8 mouse cellular contexts compared by ENCODE assay signal in genomic region chr13:55212011-55212360, GRCm38 (mm10). TPM values are rescaled to one million over a fixed set of nuclear protein-coding genes. Genes with fewer than 3 reads are reported as not detected.
DNase-seq lines count a peak whose midpoint lies in the region; ATAC-seq and TF ChIP-seq lines count a peak whose summit lies in the region.

No protein-coding gene starts in this region.

- peak overlapping the region; percentile 95 for H3K27ac ChIP-seq in forebrain, embryonic 15.5 days (replicated peaks)
- peak overlapping the region; percentile 98 for H3K27ac ChIP-seq in intestine, embryonic 15.5 days
- peak overlapping the region; percentile 99 for H3K27ac ChIP-seq in lung, embryonic 14.5 days (ENCODE audit: low read depth)
- H3K27ac ChIP-seq in olfactory bulb, adult 2 months (ENCODE audit: insufficient read depth, low read depth, low read length), result peak overlapping the region; percentile 94

- H3K36me3 ChIP-seq in erythroblast, embryonic 14.5 days (ENCODE audit: control insufficient read depth), result peaks cover 39% of the 10 kb centered on the region
- H3K36me3 ChIP-seq in G1E (replicated peaks), result peaks cover 31% of the 10 kb centered on the region
- H3K36me3 ChIP-seq in forebrain, embryonic 15.5 days, result peaks cover 8% of the 10 kb centered on the region; the same call in 1 of the 2 replicates
- H3K36me3 ChIP-seq in intestine, embryonic 15.5 days, result 0 out of 2 replicates have a peak, but pooled peaks cover 7% of the 10 kb centered on the region
- peaks cover 38% of the 10 kb centered on the region for H3K36me3 ChIP-seq in lung, embryonic 14.5 days (ENCODE audit: insufficient read depth)

- peaks cover 69% of the 10 kb centered on the region for H3K4me1 ChIP-seq in erythroblast, embryonic 14.5 days (ENCODE audit: control insufficient read depth)
- H3K4me1 ChIP-seq in G1E (ENCODE audit: insufficient read depth, low read depth, low read length), result peaks cover 43% of the 10 kb centered on the region
- peaks cover 53% of the 10 kb centered on the region for H3K4me1 ChIP-seq in forebrain, embryonic 15.5 days
- peaks cover 36% of the 10 kb centered on the region for H3K4me1 ChIP-seq in intestine, embryonic 15.5 days (replicated peaks)
- peaks cover 26% of the 10 kb centered on the region for H3K4me1 ChIP-seq in lung, embryonic 14.5 days (ENCODE audit: insufficient read depth)
- H3K4me1 ChIP-seq in olfactory bulb, adult 2 months (ENCODE audit: control insufficient read depth, insufficient read depth, low read length), result peaks cover 19% of the 10 kb centered on the region

- peak overlapping the region; percentile 93 for H3K4me3 ChIP-seq in erythroblast, embryonic 14.5 days (replicated peaks)
- peak overlapping the region; percentile 88 for H3K4me3 ChIP-seq in G1E (ENCODE audit: low read depth, low read length)
- peak overlapping the region; percentile 55 for H3K4me3 ChIP-seq in forebrain, embryonic 15.5 days
- H3K4me3 ChIP-seq in intestine, embryonic 15.5 days (replicated peaks), result peak overlapping the region; percentile 78
- H3K4me3 ChIP-seq in lung, embryonic 14.5 days (ENCODE audit: low read depth, low read length), result peak overlapping the region; percentile 81
- peak overlapping the region; percentile 66 for H3K4me3 ChIP-seq in olfactory bulb, adult 2 months (ENCODE audit: insufficient read depth, low read depth, low read length)

- no peaks in the 10 kb centered on the region for H3K27me3 ChIP-seq in erythroblast, embryonic 14.5 days (ENCODE audit: control insufficient read depth)
- peaks cover 9% of the 10 kb centered on the region; the same call in 1 of the 2 replicates for H3K27me3 ChIP-seq in G1E (ENCODE audit: insufficient read depth, low read length)
- no peaks in the 10 kb centered on the region for H3K27me3 ChIP-seq in forebrain, embryonic 15.5 days
- H3K27me3 ChIP-seq in intestine, embryonic 15.5 days (replicated peaks), result no peaks in the 10 kb centered on the region
- H3K27me3 ChIP-seq in lung, embryonic 14.5 days (ENCODE audit: insufficient read depth, low read length), result no peaks in the 10 kb centered on the region

- H3K9ac ChIP-seq in forebrain, embryonic 15.5 days (replicated peaks), result peak overlapping the region; percentile 71
- H3K9ac ChIP-seq in intestine, embryonic 15.5 days, result peak overlapping the region; percentile 92
- peak overlapping the region; percentile 93 for H3K9ac ChIP-seq in lung, embryonic 14.5 days

- H3K4me2 ChIP-seq in forebrain, embryonic 15.5 days (replicated peaks), result peak overlapping the region; percentile 88
- H3K4me2 ChIP-seq in intestine, embryonic 15.5 days (replicated peaks), result peak overlapping the region; percentile 94
- peak overlapping the region; percentile 95 for H3K4me2 ChIP-seq in lung, embryonic 14.5 days

- H3K9me3 ChIP-seq in erythroblast, embryonic 14.5 days (ENCODE audit: control insufficient read depth, low read length), result peaks cover 2% of the 10 kb centered on the region
- H3K9me3 ChIP-seq in G1E (replicated peaks), result peaks cover 27% of the 10 kb centered on the region
- H3K9me3 ChIP-seq in forebrain, embryonic 15.5 days, result no peaks in the 10 kb centered on the region
- H3K9me3 ChIP-seq in intestine, embryonic 15.5 days, result no peaks in the 10 kb centered on the region
- H3K9me3 ChIP-seq in lung, embryonic 14.5 days (ENCODE audit: low read depth, low read length), result no peaks in the 10 kb centered on the region

- no peak for TF ChIP-seq POLR2A in olfactory bulb, adult 2 months (IDR thresholded peaks at IDR 0.05; ENCODE audit: insufficient read depth, low read depth, low read length)

- peak; percentile 59 for DNase-seq in G1E (ENCODE audit: low spot score)
- peak; percentile 67 for DNase-seq in lung, embryonic 14.5 days
- DNase-seq in thymus, postnatal 14 days, result no peak

- no peak for TF ChIP-seq CTCF in G1E (IDR thresholded peaks at IDR 0.05; ENCODE audit: low read depth, low read length)
- TF ChIP-seq CTCF in lung, embryonic 14.5 days (IDR thresholded peaks at IDR 0.05; ENCODE audit: low read depth), result no peak
- no peak for TF ChIP-seq CTCF in olfactory bulb, adult 2 months (IDR thresholded peaks at IDR 0.05; ENCODE audit: insufficient read depth, low read depth, low read length)

- 0% methylated on average over 9 of the region's 32 CpGs for WGBS in forebrain, embryonic 15.5 days
- WGBS in intestine, embryonic 15.5 days, result 2% methylated on average over 9 of the region's 32 CpGs
- 0% methylated on average over 12 of the region's 32 CpGs for WGBS in lung, embryonic 14.5 days
- WGBS in olfactory bulb, adult 2 months, result 4% methylated on average over 6 of the region's 32 CpGs

- ATAC-seq in erythroblast, adult 5-6 weeks (replicated peaks; ENCODE audit: low FRiP score, poor library complexity, severe bottlenecking), result no peak
- ATAC-seq in G1E (ENCODE audit: extremely low read depth, insufficient number of reproducible peaks, low FRiP score, poor library complexity, severe bottlenecking), result no peak
- ATAC-seq in forebrain, embryonic 15.5 days (replicated peaks), result peak; percentile 69
- peak; percentile 48 for ATAC-seq in intestine, embryonic 15.5 days
- peak; percentile 50 for ATAC-seq in lung, embryonic 14.5 days (ENCODE audit: insufficient read depth)

RNA-seq across cellular contexts. Expression of gene Nsd1, which starts 2.4 kb away (rescaled TPM):
- 0.20 and 0.48 TPM in 2 replicates for polyA plus RNA-seq in erythroblast, embryonic 14.5 days (2012)
- 23.0 and 33.8 TPM in 2 replicates for total RNA-seq in erythroblast, adult 5-6 weeks (2015; ENCODE audit: low replicate concordance)
- 21.0 and 29.0 TPM in 2 replicates for total RNA-seq in erythroblast, adult 5-6 weeks (2017; ENCODE audit: low replicate concordance)
- total RNA-seq in G1E (2014; fragmentation: Nextera tagmentation) (99.3 and 111 TPM in 2 replicates), G1E (2017) (52.9 and 64.1 TPM in 2 replicates)
- polyA plus RNA-seq in G1E (2012), result 11.6 and 14.8 TPM in 2 replicates
- 59.3 and 59.5 TPM in 2 replicates for polyA plus RNA-seq in forebrain, embryonic 15.5 days (2015; fragmentation: Nextera tagmentation; extraction: Ambion mirVana)
- 49.6 and 52.8 TPM in 2 replicates for polyA plus RNA-seq in intestine, embryonic 15.5 days (2015; fragmentation: Nextera tagmentation; extraction: Ambion mirVana)
- polyA plus RNA-seq in lung, embryonic 14.5 days (2014; fragmentation: Nextera tagmentation; extraction: Ambion mirVana), result 70.0 and 80.7 TPM in 2 replicates
- 49.7 and 82.3 TPM in 2 replicates for polyA plus RNA-seq in olfactory bulb, adult 2 months (2012; ENCODE audit: insufficient read depth, insufficient read length, low replicate concordance, missing spikeins)

RNA-seq across cellular contexts. Expression of gene Fgfr4, which starts 59.5 kb away (rescaled TPM):
- 0.05 and 0.07 TPM in 2 replicates for polyA plus RNA-seq in erythroblast, embryonic 14.5 days (2012)
- not detected in 2 replicates for total RNA-seq in erythroblast, adult 5-6 weeks (2015; ENCODE audit: low replicate concordance)
- total RNA-seq in erythroblast, adult 5-6 weeks (2017; ENCODE audit: low replicate concordance), result not detected in 2 replicates
- total RNA-seq in G1E (2014; fragmentation: Nextera tagmentation) (not detected in 2 replicates), G1E (2017) (0.05 TPM in 1 of 2 replicates, not detected in the other)
- not detected in 2 replicates for polyA plus RNA-seq in G1E (2012)
- 0.51 and 1.1 TPM in 2 replicates for polyA plus RNA-seq in forebrain, embryonic 15.5 days (2015; fragmentation: Nextera tagmentation; extraction: Ambion mirVana)
- polyA plus RNA-seq in intestine, embryonic 15.5 days (2015; fragmentation: Nextera tagmentation; extraction: Ambion mirVana), result 14.2 and 14.5 TPM in 2 replicates
- polyA plus RNA-seq in lung, embryonic 14.5 days (2014; fragmentation: Nextera tagmentation; extraction: Ambion mirVana), result 14.6 and 17.3 TPM in 2 replicates
- polyA plus RNA-seq in olfactory bulb, adult 2 months (2012; ENCODE audit: insufficient read depth, insufficient read length, low replicate concordance, missing spikeins), result not detected in 2 replicates

Comparison
In these comparisons a context has a peak if more than half of its experiments do, and no peak if none do; other contexts are left out.
1. ATAC-seq: peak in forebrain, embryonic 15.5 days (single experiment), intestine, embryonic 15.5 days (single experiment) and lung, embryonic 14.5 days (single experiment); none in erythroblast, adult 5-6 weeks (single experiment) and G1E (single experiment).
2. Peak in every context shown above with its lines, with median percentiles within 50 percentile points of each other: H3K4me3 ChIP-seq, H3K27ac ChIP-seq, H3K4me2 ChIP-seq and H3K9ac ChIP-seq.